Mouse (Mus musculus) heart, embryonic 13.5 days (tissue): ENCODE data around the gene Pdlim7. TPM values are rescaled to one million over a fixed set of nuclear protein-coding genes. Genes with fewer than 3 reads are reported as not detected.

ENCODE experiments used
- microRNA-seq: library from miRNA; unstranded; fragments of <30 nt; microRNA quantifications from one replicate; pipeline ENCODE4, GENCODE M21; 2016
- polyA plus RNA-seq: library from polyadenylated mRNA; unstranded; fragments of >200 nt; fragmentation: Nextera tagmentation; extraction: Ambion mirVana; gene quantifications from 2 replicates; pipeline ENCODE4 v1.2.1, GENCODE M21; 2015

Gene Pdlim7
- polyA plus RNA-seq, 1 experiment from 2014 or later: 402 TPM

Small RNA genes within 50 kb of the gene (microRNA-seq; reads per million reads assigned to microRNA genes)
- gene Mir6943: 0.82 reads per million
- gene Mir6944: 25.5 reads per million, percentile 38 among the genes with 10 or more reads in this experiment
- 8.0 reads per million, percentile 23 among the genes with 10 or more reads in this experiment for gene Mir6945

Other genes starting within 250 kb of the Pdlim7 start
- gene Prelid1, start 193.2 kb downstream of the Pdlim7 start, polyA plus RNA-seq: 355 and 381 TPM in 2 replicates
- 54.3 and 62.8 TPM in 2 replicates for gene Rab24, start 191.7 kb downstream of the Pdlim7 start, polyA plus RNA-seq
- 21.1 and 22.1 TPM in 2 replicates for gene Mxd3, start 183.9 kb downstream of the Pdlim7 start, polyA plus RNA-seq
- gene Lman2, start 150.9 kb downstream of the Pdlim7 start, polyA plus RNA-seq: 73.5 and 81.7 TPM in 2 replicates
- 0.32 TPM in 2 replicates for gene Rgs14, start 143.9 kb downstream of the Pdlim7 start, polyA plus RNA-seq
- not detected in 2 replicates for gene Slc34a1, start 115.5 kb downstream of the Pdlim7 start, polyA plus RNA-seq
- gene Pfn3, start 98.4 kb downstream of the Pdlim7 start, polyA plus RNA-seq: not detected in 2 replicates
- gene F12, start 86.9 kb downstream of the Pdlim7 start, polyA plus RNA-seq: 0.28 and 2.2 TPM in 2 replicates
- 16.7 and 17.7 TPM in 2 replicates for gene Grk6, start 68.6 kb downstream of the Pdlim7 start, polyA plus RNA-seq
- not detected in 2 replicates for gene Prr7, start 49.4 kb downstream of the Pdlim7 start, polyA plus RNA-seq
- 83.8 and 84.9 TPM in 2 replicates for gene Dbn1, start 25.6 kb downstream of the Pdlim7 start, polyA plus RNA-seq
- 1.1 and 1.2 TPM in 2 replicates for gene Dok3, start 15.6 kb upstream of the Pdlim7 start, polyA plus RNA-seq
- 29.6 and 30.6 TPM in 2 replicates for gene Ddx41, start 23.0 kb upstream of the Pdlim7 start, polyA plus RNA-seq
- gene Fam193b, start 57.4 kb upstream of the Pdlim7 start, polyA plus RNA-seq: 19.9 and 23.7 TPM in 2 replicates
- gene Tmed9, start 60.1 kb upstream of the Pdlim7 start, polyA plus RNA-seq: 102 and 121 TPM in 2 replicates
- 20.6 and 21.2 TPM in 2 replicates for gene B4galt7, start 86.2 kb upstream of the Pdlim7 start, polyA plus RNA-seq
- gene Caml, start 109.3 kb upstream of the Pdlim7 start, polyA plus RNA-seq: 30.9 and 36.8 TPM in 2 replicates
- gene Ddx46, start 121.4 kb upstream of the Pdlim7 start, polyA plus RNA-seq: 18.7 and 18.8 TPM in 2 replicates
- gene B230219D22Rik, start 179.4 kb upstream of the Pdlim7 start, polyA plus RNA-seq: 51.5 and 53.4 TPM in 2 replicates
- 57.1 and 66.6 TPM in 2 replicates for gene Txndc15, start 201.0 kb upstream of the Pdlim7 start, polyA plus RNA-seq
- 52.2 and 54.9 TPM in 2 replicates for gene Pcbd2, start 213.7 kb upstream of the Pdlim7 start, polyA plus RNA-seq